Mouse (Mus musculus) myocyte (in vitro differentiated cells): ENCODE measurements at regions not wholly inside any gene's neighbourhood (a gene's known extent, or its start where the extent isn't known, plus 50 kb on each side); places are given as distances from the start of the nearest gene placed in this dataset.

ENCODE experiments used
- H3K27me3 ChIP-seq: one replicate; pipeline ENCODE4 v1.6.1; 2011; ENCODE audit not compliant: control insufficient read depth, insufficient read depth, insufficient read length
- H3K36me3 ChIP-seq: one replicate; pipeline ENCODE4 v1.6.1; 2011; ENCODE audit not compliant: control insufficient read depth, insufficient read depth
- H3K4me2 ChIP-seq: one replicate; pipeline ENCODE4 v1.6.1; 2011; ENCODE audit warnings: low read depth, control low read depth
- H3K4me3 ChIP-seq: one replicate; pipeline ENCODE4 v1.5.1; 2011; ENCODE audit warnings: mild to moderate bottlenecking, control low read depth, moderate library complexity
- H3K79me2 ChIP-seq: one replicate; pipeline ENCODE4 v1.6.1; 2011; ENCODE audit not compliant: control insufficient read depth, insufficient read depth
- H3ac ChIP-seq: one replicate; pipeline ENCODE4 v1.6.1; 2011; ENCODE audit not compliant: control insufficient read depth, insufficient read length
- CEBPB ChIP-seq: IDR thresholded peaks from 2 replicates; pipeline ENCODE4 v1.6.1; 2011; ENCODE audit warnings: mild to moderate bottlenecking, moderate library complexity; ENCODE audit not compliant: poor library complexity, insufficient read depth, severe bottlenecking
- E2F4 ChIP-seq: IDR thresholded peaks from one replicate; pipeline ENCODE4 v1.6.1; 2011; ENCODE audit warnings: mild to moderate bottlenecking, control low read depth, moderate library complexity; ENCODE audit not compliant: insufficient read depth
- MAX ChIP-seq: IDR thresholded peaks from one replicate; pipeline ENCODE4 v1.6.1; 2011; ENCODE audit warnings: low read depth, mild to moderate bottlenecking, control low read depth
- MYOD1 ChIP-seq, 3 experiments: IDR thresholded peaks; one replicate each; pipeline ENCODE4 v1.6.1; 2011; ENCODE audit warnings: control low read depth in 2 of 3, low read depth in 2 of 3, mild to moderate bottlenecking in 2 of 3, moderate library complexity in 1 of 3; ENCODE audit not compliant: insufficient read length in 2 of 3, control insufficient read depth in 1 of 3
- MYOG ChIP-seq, 3 experiments: IDR thresholded peaks; one replicate each; pipeline ENCODE4 v1.6.1; 2011; ENCODE audit warnings: control low read depth in 2 of 3, low read depth in 2 of 3, mild to moderate bottlenecking in 2 of 3; ENCODE audit not compliant: insufficient read length in 2 of 3, control insufficient read depth in 1 of 3, insufficient read depth in 1 of 3
- POLR2A ChIP-seq: IDR thresholded peaks from one replicate; pipeline ENCODE4 v1.6.1; 2011; ENCODE audit warnings: low read depth, mild to moderate bottlenecking, control low read depth, moderate library complexity; ENCODE audit not compliant: insufficient read length
- POLR2AphosphoS2 ChIP-seq: IDR thresholded peaks from one replicate; pipeline ENCODE4 v1.6.1; 2011; ENCODE audit warnings: low read depth, control low read depth; ENCODE audit not compliant: insufficient read length
- REST ChIP-seq: IDR thresholded peaks from one replicate; pipeline ENCODE4 v1.6.1; 2011; ENCODE audit warnings: mild to moderate bottlenecking, control low read depth, moderate library complexity; ENCODE audit not compliant: insufficient read depth, insufficient read length
- SRF ChIP-seq: IDR thresholded peaks from one replicate; pipeline ENCODE4 v1.6.1; 2011; ENCODE audit warnings: low read depth; ENCODE audit not compliant: control insufficient read depth, insufficient read length
- TCF12 ChIP-seq: IDR thresholded peaks from one replicate; pipeline ENCODE4 v1.6.1; 2011; ENCODE audit warnings: mild to moderate bottlenecking, control low read depth; ENCODE audit not compliant: poor library complexity, insufficient read depth, severe bottlenecking
- TCF3 ChIP-seq: IDR thresholded peaks from one replicate; pipeline ENCODE4 v1.6.1; 2011; ENCODE audit warnings: low read depth, control low read depth; ENCODE audit not compliant: insufficient read length
- USF1 ChIP-seq: IDR thresholded peaks from one replicate; pipeline ENCODE4 v1.6.1; 2011; ENCODE audit warnings: low read depth, mild to moderate bottlenecking, control low read depth, moderate library complexity

DNA sequence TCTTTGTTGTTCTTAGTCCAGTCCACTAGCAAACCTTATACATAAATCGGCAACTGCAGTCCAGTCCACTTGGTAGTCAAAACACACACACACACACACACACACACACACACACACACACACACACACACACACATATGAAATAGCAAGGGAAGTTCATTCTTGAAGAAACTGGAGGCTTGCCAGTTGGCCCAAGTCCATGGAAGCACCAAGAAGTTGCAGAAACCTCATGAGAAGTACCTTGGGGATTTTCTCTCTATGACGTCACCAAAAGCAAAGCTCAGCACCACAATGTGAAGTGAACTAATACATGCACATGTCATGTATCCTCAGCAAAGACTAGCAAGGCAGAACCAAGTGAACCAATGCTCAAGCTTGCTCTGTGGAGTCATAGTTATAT is 823.0 kb downstream of the Slitrk1 start:
- Histone ChIP-seq H3K79me2 (no peaks in the 10 kb centered on the region), H3K27me3 (no peaks in the 10 kb centered on the region), H3K4me2 (no peak overlapping the region), H3K36me3 (no peaks in the 10 kb centered on the region), H3K4me3 (no peak overlapping the region), H3ac (no peak overlapping the region)
- TF ChIP-seq TCF12, result no peak
- TF ChIP-seq E2F4, result no peak
- TF ChIP-seq SRF, result no peak
- no peak for TF ChIP-seq TCF3
- TF ChIP-seq CEBPB, result no peak
- no peak for TF ChIP-seq MAX
- TF ChIP-seq REST, result no peak
- no peak for TF ChIP-seq USF1

DNA sequence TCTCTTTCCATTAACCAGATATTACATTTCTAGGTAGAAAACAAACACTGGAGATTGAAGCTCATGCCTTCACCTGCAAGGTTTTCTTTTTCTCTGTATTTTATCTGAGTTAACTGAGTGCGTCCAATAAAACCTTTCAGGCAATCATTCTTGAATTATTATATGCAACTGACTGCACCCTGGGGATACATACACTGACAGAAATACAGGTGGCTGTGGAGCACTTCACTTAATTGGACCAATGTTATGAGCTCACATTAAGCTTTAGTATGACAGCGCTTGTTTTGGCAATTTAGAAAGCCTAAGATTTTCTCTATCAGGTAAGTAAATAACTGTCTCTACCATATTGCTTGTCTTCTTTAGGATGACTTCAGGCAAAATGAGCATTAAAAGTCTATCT is 864.0 kb downstream of the Slitrk1 start:
- Histone ChIP-seq H3K27me3 (no peaks in the 10 kb centered on the region), H3K4me3 (no peak overlapping the region), H3ac (no peak overlapping the region), H3K4me2 (no peak overlapping the region), H3K36me3 (no peaks in the 10 kb centered on the region), H3K79me2 (no peaks in the 10 kb centered on the region)
- no peak for TF ChIP-seq POLR2A
- TF ChIP-seq MAX, result no peak
- no peak for TF ChIP-seq MYOG (IDR thresholded peaks at IDR 0.05; ENCODE audit: control insufficient read depth in 1 of 3, insufficient read depth in 1 of 3, insufficient read length in 2 of 3, low read depth in 2 of 3)
- TF ChIP-seq MYOD1 (IDR thresholded peaks at IDR 0.05; ENCODE audit: control insufficient read depth in 1 of 3, insufficient read length in 2 of 3, low read depth in 2 of 3), result no peak
- no peak for TF ChIP-seq POLR2AphosphoS2
- no peak for TF ChIP-seq USF1
- no peak for TF ChIP-seq E2F4
- TF ChIP-seq TCF12, result no peak
- TF ChIP-seq REST, result no peak
- TF ChIP-seq SRF, result no peak
- no peak for TF ChIP-seq TCF3
- no peak for TF ChIP-seq CEBPB

- H3K4me3 ChIP-seq, result no peak overlapping the region
- H3ac ChIP-seq, result no peak overlapping the region
- H3K36me3 ChIP-seq, result no peaks in the 10 kb centered on the region
- H3K79me2 ChIP-seq, result no peaks in the 10 kb centered on the region
- TF ChIP-seq REST (no peak), CEBPB (peak; percentile 86)
- H3K4me2 ChIP-seq, result no peak overlapping the region
- H3K27me3 ChIP-seq, result no peaks in the 10 kb centered on the region
Observed at GRCm38 (mm10) chr14:108035959-108036358, 878.0 kb downstream of the Slitrk1 start.

DNA sequence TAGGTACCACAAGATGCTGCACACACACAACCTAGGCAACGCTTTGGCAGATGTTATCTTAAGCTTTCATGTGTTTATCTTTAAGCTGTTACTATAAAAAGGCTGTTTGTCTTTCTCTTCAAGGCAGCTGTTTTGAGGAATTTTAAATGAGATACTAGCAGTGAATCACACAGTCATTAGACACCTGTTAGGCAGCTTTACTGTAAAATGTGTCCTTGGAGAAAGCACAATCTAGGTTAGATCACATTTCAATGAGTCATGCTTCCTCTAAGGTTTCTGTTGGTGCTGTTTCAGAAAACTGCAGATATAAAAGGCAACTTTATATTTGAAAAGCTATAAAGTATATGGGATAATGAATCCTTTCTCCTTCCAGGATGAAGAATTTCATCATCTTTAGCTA is 879.8 kb downstream of the Slitrk1 start:
- Histone ChIP-seq H3K4me2 (no peak overlapping the region), H3K4me3 (no peak overlapping the region), H3ac (no peak overlapping the region), H3K79me2 (no peaks in the 10 kb centered on the region), H3K27me3 (no peaks in the 10 kb centered on the region), H3K36me3 (no peaks in the 10 kb centered on the region)
- TF ChIP-seq REST, result no peak
- peak; percentile 78 for TF ChIP-seq TCF12
- peak; percentile 51 to 70 (median 66) for TF ChIP-seq MYOD1 (IDR thresholded peaks at IDR 0.05; ENCODE audit: control insufficient read depth in 1 of 3, insufficient read length in 2 of 3, low read depth in 2 of 3)
- TF ChIP-seq CEBPB, result peak; percentile 65; the same call in 1 of the 2 replicates
- TF ChIP-seq TCF3, result no peak
- peak in 2 of 3 experiments; percentile 41 to 88 for TF ChIP-seq MYOG (IDR thresholded peaks at IDR 0.05; ENCODE audit: control insufficient read depth in 1 of 3, insufficient read depth in 1 of 3, insufficient read length in 2 of 3, low read depth in 2 of 3)

DNA sequence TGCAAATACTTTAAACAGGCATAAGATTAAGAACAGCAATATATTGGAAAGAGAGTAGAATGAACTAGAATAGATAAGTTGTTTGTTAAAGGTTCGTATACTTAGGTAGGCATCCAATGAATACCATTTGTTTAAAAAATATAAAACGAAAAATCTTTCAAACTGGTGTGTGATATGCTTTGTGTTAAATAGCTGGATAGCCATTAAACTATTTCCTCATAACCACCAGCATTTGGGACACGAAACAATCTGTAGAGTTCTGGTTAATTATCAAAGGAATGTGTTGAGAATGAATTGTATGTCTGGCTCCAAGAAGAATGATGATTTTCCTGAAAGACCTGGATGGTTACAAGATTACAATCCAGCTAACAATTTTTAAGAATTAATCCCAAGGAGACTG is 891.4 kb downstream of the Slitrk1 start:
- no peak overlapping the region for H3K4me3 ChIP-seq
- H3ac ChIP-seq, result no peak overlapping the region
- H3K27me3 ChIP-seq, result no peaks in the 10 kb centered on the region
- TF ChIP-seq MYOG (IDR thresholded peaks at IDR 0.05; ENCODE audit: control insufficient read depth in 1 of 3, insufficient read depth in 1 of 3, insufficient read length in 2 of 3, low read depth in 2 of 3), result no peak
- TF ChIP-seq MAX, result no peak
- TF ChIP-seq E2F4, result no peak
- no peak for TF ChIP-seq POLR2A
- no peak for TF ChIP-seq SRF
- TF ChIP-seq USF1, result no peak
- TF ChIP-seq REST, result no peak
- TF ChIP-seq TCF3, result no peak
- H3K79me2 ChIP-seq, result no peaks in the 10 kb centered on the region
- no peak overlapping the region for H3K4me2 ChIP-seq
- H3K36me3 ChIP-seq, result no peaks in the 10 kb centered on the region
